Mouse (Mus musculus) embryonic facial prominence, embryonic 11.5 days (tissue): ENCODE measurements around the gene Psmc1. TPM values are rescaled to one million over a fixed set of nuclear protein-coding genes. Genes with fewer than 3 reads are reported as not detected.

Source experiments
- ATAC-seq: fragments of 200-750 bp; cut with Nextera tagmentation; replicated peaks from 2 replicates; pipeline ENCODE4 v1.8.0; 2017; ENCODE audit warnings: low read depth; ENCODE audit not compliant: insufficient number of reproducible peaks, low FRiP score, low TSS enrichment
- DNase-seq: peaks from one replicate; pipeline ENCODE4 v3.0.0-alpha.2; 2015; ENCODE audit warnings: low spot score
- H3K27ac ChIP-seq: fragments of 300-500 bp; sonication (generic); replicated peaks from 2 replicates; pipeline ENCODE4 v1.5.1; 2014; ENCODE audit warnings: mild to moderate bottlenecking, low read depth, low read length, control low read depth
- H3K27me3 ChIP-seq: fragments of 300-500 bp; sonication (generic); 2 replicates; pipeline ENCODE4 v1.6.1; 2014; ENCODE audit warnings: mild to moderate bottlenecking, low read length, moderate library complexity, mixed read lengths; ENCODE audit not compliant: control insufficient read depth, insufficient read depth
- H3K36me3 ChIP-seq: fragments of 300-500 bp; sonication (generic); replicated peaks from 2 replicates; pipeline ENCODE4 v1.6.1; 2014; ENCODE audit warnings: low read depth, mild to moderate bottlenecking, low read length, moderate library complexity, mixed read lengths; ENCODE audit not compliant: control insufficient read depth, insufficient read depth
- H3K4me1 ChIP-seq: fragments of 300-500 bp; sonication (generic); 2 replicates; pipeline ENCODE4 v1.6.1; 2014; ENCODE audit warnings: low read length, mixed read lengths; ENCODE audit not compliant: control insufficient read depth, insufficient read depth
- H3K4me2 ChIP-seq: fragments of 300-500 bp; sonication (generic); 2 replicates; pipeline ENCODE4 v1.6.1; 2014; ENCODE audit warnings: low read depth, mild to moderate bottlenecking, control low read depth, low read length, moderate library complexity
- H3K4me3 ChIP-seq: fragments of 300-500 bp; sonication (generic); 2 replicates; pipeline ENCODE4 v1.5.1; 2014; ENCODE audit warnings: low read depth, low read length, control low read depth
- H3K9ac ChIP-seq: fragments of 300-500 bp; sonication (generic); replicated peaks from 2 replicates; pipeline ENCODE4 v1.6.1; 2014; ENCODE audit warnings: mild to moderate bottlenecking, control low read depth, low read length
- H3K9me3 ChIP-seq: fragments of 300-500 bp; sonication (generic); replicated peaks from 2 replicates; pipeline ENCODE4 v1.6.1; 2016; ENCODE audit warnings: mild to moderate bottlenecking, low read length, inconsistent platforms, mixed read lengths; ENCODE audit not compliant: control insufficient read depth
- WGBS: fragments of 180-500 bp; shearing (Covaris S2); extraction: QIAGEN DNeasy Blood & Tissue Kit; methylation state at CpG from one replicate; pipeline ENCODE4 v1.1.7; 2014; 5-methylcytosine and 5-hydroxymethylcytosine counted together
- polyA plus RNA-seq: library from polyadenylated mRNA; unstranded; fragments of >200 nt; fragmentation: Nextera tagmentation; extraction: Ambion mirVana; gene quantifications from 2 replicates; pipeline ENCODE4 v1.2.1, GENCODE M21; 2014

Psmc1 gene
- polyA plus RNA-seq, 1 experiment from 2014 or later: 457 TPM

GRCm38 (mm10) chr12:100126968-100127865 lies 17.3 kb downstream of the Psmc1 start:
- H3K4me1 ChIP-seq: no peaks in the 10 kb centered on the region
- DNase-seq (no peak), ATAC-seq (no peak)
- 89% methylated on average over 17 of the region's 17 CpGs for WGBS
- no peaks in the 10 kb centered on the region for H3K9me3 ChIP-seq
- H3K4me3 ChIP-seq: no peak overlapping the region
- no peak overlapping the region; the same call in 1 of the 2 replicates for H3K27ac ChIP-seq
- peaks cover 21% of the 10 kb centered on the region for H3K36me3 ChIP-seq
- no peaks in the 10 kb centered on the region for H3K27me3 ChIP-seq
- no peak overlapping the region for H3K4me2 ChIP-seq
- no peak overlapping the region for H3K9ac ChIP-seq

DNA sequence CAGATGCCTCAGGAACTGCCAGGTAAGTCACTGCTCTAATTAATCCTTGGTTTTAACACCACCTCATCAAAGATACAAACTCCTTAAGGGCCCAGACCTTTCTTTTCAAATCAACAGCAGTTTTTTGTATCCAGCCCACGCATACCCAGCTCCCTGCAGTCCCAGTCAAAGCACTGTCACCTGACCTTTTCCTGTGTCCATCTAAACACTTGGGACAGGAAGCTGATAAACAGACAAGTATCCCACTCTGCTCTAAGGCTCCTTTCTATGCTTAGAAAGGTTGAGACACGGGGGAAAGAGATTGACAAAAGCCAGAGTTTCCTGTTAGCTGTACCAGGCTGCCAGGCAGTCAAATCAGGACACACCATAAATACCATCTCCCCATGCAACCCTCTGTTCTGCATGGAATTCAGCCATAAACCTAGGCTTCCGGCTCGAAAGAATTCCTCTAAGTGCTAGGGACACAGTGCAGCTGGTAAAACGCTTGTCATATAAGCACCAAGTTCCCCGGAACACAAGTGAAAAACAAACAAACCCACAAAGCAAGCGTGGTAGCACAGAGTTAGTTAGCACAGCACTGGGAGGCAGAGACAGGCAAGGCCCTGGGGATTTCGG lies 18.0 kb downstream of the Psmc1 start:
- 71% methylated on average over 8 of the region's 8 CpGs for WGBS
- ATAC-seq (no peak), DNase-seq (no peak)
- Histone ChIP-seq H3K36me3 (peaks cover 21% of the 10 kb centered on the region), H3K4me3 (no peak overlapping the region), H3K9ac (no peak overlapping the region), H3K9me3 (no peaks in the 10 kb centered on the region), H3K27me3 (no peaks in the 10 kb centered on the region), H3K27ac (no peak overlapping the region), H3K4me2 (no peak overlapping the region), H3K4me1 (no peaks in the 10 kb centered on the region)

DNA sequence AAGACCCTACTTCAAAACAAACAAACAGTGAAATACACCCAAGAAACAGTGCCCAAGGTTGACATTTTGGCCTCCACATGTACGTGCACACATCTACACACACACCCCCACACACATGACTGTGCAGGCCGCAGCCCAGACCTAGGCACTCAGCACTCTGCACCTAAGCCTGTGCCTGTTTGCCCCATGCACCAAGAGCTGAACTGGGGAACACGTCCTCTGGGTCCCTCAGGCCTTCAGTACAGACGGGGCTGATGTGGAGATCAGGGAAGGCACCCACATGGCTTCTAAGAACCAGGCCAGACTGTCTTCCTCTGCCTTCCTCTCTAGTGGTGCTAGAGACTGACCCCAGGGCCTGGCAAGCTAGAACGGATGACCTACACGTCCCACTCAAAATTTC lies 18.6 kb downstream of the Psmc1 start:
- WGBS: 83% methylated on average over 6 of the region's 6 CpGs
- Histone ChIP-seq H3K4me2 (no peak overlapping the region), H3K9ac (no peak overlapping the region), H3K36me3 (peaks cover 20% of the 10 kb centered on the region), H3K9me3 (no peaks in the 10 kb centered on the region), H3K4me1 (no peaks in the 10 kb centered on the region), H3K27ac (no peak overlapping the region), H3K27me3 (no peaks in the 10 kb centered on the region), H3K4me3 (no peak overlapping the region)
- DNase-seq (no peak), ATAC-seq (no peak)

- no peak for DNase-seq
- Histone ChIP-seq H3K4me2 (no peak overlapping the region), H3K9ac (no peak overlapping the region), H3K4me3 (no peak overlapping the region), H3K4me1 (no peaks in the 10 kb centered on the region), H3K36me3 (peaks cover 18% of the 10 kb centered on the region), H3K9me3 (no peaks in the 10 kb centered on the region), H3K27ac (no peak overlapping the region), H3K27me3 (no peaks in the 10 kb centered on the region)
- ATAC-seq: no peak
- 77% methylated on average over 8 of the region's 8 CpGs for WGBS
Measured at GRCm38 (mm10) chr12:100128961-100129360, 19.0 kb downstream of the Psmc1 start.

DNA sequence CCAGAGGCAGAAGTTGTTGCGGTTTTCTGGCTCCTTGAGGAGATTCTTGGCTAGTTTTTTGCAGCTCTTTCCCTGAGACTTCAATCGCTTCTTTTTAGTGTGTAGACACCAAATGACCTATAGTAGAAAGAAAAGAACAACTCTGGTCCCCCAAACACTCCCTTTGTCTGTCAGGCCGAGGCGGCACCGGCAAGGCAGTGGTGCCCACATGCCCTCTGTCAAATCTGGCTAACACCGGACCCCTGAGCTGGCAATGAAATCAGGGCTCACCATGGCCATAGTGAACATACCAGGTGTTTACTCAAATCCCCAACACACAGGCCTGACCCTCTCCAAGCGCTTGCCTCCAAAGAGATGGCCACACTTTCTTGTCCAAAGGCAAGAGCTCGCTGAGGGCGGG lies 21.2 kb downstream of the Psmc1 start:
- ATAC-seq (no peak), DNase-seq (no peak)
- Histone ChIP-seq H3K4me3 (no peak overlapping the region), H3K27me3 (no peaks in the 10 kb centered on the region), H3K27ac (no peak overlapping the region), H3K36me3 (peaks cover 12% of the 10 kb centered on the region), H3K4me1 (no peaks in the 10 kb centered on the region), H3K4me2 (no peak overlapping the region), H3K9ac (no peak overlapping the region), H3K9me3 (no peaks in the 10 kb centered on the region)
- WGBS: 91% methylated on average over 9 of the region's 9 CpGs

GRCm38 (mm10) chr12:100131655-100132054 lies 21.7 kb downstream of the Psmc1 start:
- Histone ChIP-seq H3K4me2 (no peak overlapping the region), H3K27me3 (no peaks in the 10 kb centered on the region), H3K4me1 (no peaks in the 10 kb centered on the region), H3K36me3 (peaks cover 12% of the 10 kb centered on the region), H3K9me3 (no peaks in the 10 kb centered on the region), H3K4me3 (no peak overlapping the region), H3K27ac (no peak overlapping the region), H3K9ac (no peak overlapping the region)
- 44% methylated on average over 8 of the region's 8 CpGs for WGBS
- DNase-seq: peak; percentile 83
- ATAC-seq: no peak

- peaks cover 12% of the 10 kb centered on the region for H3K36me3 ChIP-seq
Measured at GRCm38 (mm10) chr12:100134395-100134936, 24.5 kb downstream of the Psmc1 start.

DNA sequence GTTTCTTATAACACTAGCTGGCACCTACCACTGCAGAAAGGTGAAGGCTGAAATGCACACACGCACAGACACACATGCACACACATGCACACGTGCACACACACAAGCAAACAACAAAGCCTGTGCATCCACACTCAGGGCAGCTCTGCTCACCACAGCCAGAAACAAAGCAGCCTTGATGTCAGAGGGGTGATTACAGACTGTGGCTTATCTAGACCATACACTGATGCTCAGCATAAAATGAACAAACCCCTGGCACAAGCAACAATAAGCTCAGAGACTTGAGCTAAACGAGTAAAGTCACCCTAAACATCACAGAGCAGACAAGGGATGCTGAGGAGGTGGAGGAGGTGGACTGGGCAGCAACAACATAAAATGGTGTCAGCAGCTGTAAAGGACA lies 25.2 kb downstream of the Psmc1 start:
- no peak overlapping the region for H3K9ac ChIP-seq
- H3K27me3 ChIP-seq: no peaks in the 10 kb centered on the region
- no peak for ATAC-seq
- H3K36me3 ChIP-seq: peaks cover 12% of the 10 kb centered on the region
- 92% methylated on average over 3 of the region's 3 CpGs for WGBS
- H3K9me3 ChIP-seq: no peaks in the 10 kb centered on the region
- no peak overlapping the region for H3K4me2 ChIP-seq
- H3K27ac ChIP-seq: no peak overlapping the region
- no peak for DNase-seq
- H3K4me1 ChIP-seq: no peaks in the 10 kb centered on the region
- no peak overlapping the region for H3K4me3 ChIP-seq

More at GRCm38 (mm10) chr12:100134395-100134936, 24.5 kb downstream of the Psmc1 start:
- no peak overlapping the region for H3K4me2 ChIP-seq
- 90% methylated on average over 11 of the region's 11 CpGs for WGBS
- ATAC-seq: no peak
- no peak overlapping the region for H3K27ac ChIP-seq
- no peak overlapping the region for H3K9ac ChIP-seq
- H3K4me3 ChIP-seq: no peak overlapping the region
- no peaks in the 10 kb centered on the region for H3K9me3 ChIP-seq
- no peaks in the 10 kb centered on the region for H3K4me1 ChIP-seq
- no peaks in the 10 kb centered on the region for H3K27me3 ChIP-seq
- no peak for DNase-seq
